Comparison of ENCODE assay signal across 8 mouse cellular contexts in genomic region chr2:26122171-26123078, GRCm38 (mm10). TPM values are rescaled to one million over a fixed set of nuclear protein-coding genes. Genes with fewer than 3 reads are reported as not detected.
DNase-seq lines count a peak whose midpoint lies in the region; ATAC-seq lines count a peak whose summit lies in the region.

No protein-coding gene starts in this region.

- H3K4me3 ChIP-seq in embryonic facial prominence, embryonic 13.5 days, result peak overlapping the region; percentile 80
- H3K4me3 ChIP-seq in heart, embryonic 11.5 days (ENCODE audit: low read depth, low read length), result peak overlapping the region; percentile 85
- H3K4me3 ChIP-seq in kidney, embryonic 14.5 days (ENCODE audit: low read length), result peak overlapping the region; percentile 74
- peak overlapping the region; percentile 70 for H3K4me3 ChIP-seq in lung, embryonic 16.5 days (ENCODE audit: low read length)

- no peaks in the 10 kb centered on the region for H3K9me3 ChIP-seq in embryonic facial prominence, embryonic 13.5 days
- no peaks in the 10 kb centered on the region for H3K9me3 ChIP-seq in heart, embryonic 11.5 days (replicated peaks; ENCODE audit: control insufficient read depth, low read length)
- no peaks in the 10 kb centered on the region for H3K9me3 ChIP-seq in kidney, embryonic 14.5 days (ENCODE audit: control insufficient read depth, low read length)
- no peaks in the 10 kb centered on the region for H3K9me3 ChIP-seq in lung, embryonic 16.5 days (ENCODE audit: control insufficient read depth, low read length)

- H3K4me1 ChIP-seq in embryonic facial prominence, embryonic 13.5 days, result peaks cover 35% of the 10 kb centered on the region
- peaks cover 19% of the 10 kb centered on the region for H3K4me1 ChIP-seq in heart, embryonic 11.5 days (ENCODE audit: control insufficient read depth, insufficient read depth, low read length)
- peaks cover 14% of the 10 kb centered on the region for H3K4me1 ChIP-seq in kidney, embryonic 14.5 days (ENCODE audit: control insufficient read depth, insufficient read depth, low read length)
- peaks cover 14% of the 10 kb centered on the region for H3K4me1 ChIP-seq in lung, embryonic 16.5 days (replicated peaks; ENCODE audit: control insufficient read depth, insufficient read depth, low read length)

- H3K9ac ChIP-seq in embryonic facial prominence, embryonic 13.5 days, result peak overlapping the region; percentile 84
- H3K9ac ChIP-seq in heart, embryonic 11.5 days (ENCODE audit: low read depth, low read length), result peak overlapping the region; percentile 77
- H3K9ac ChIP-seq in kidney, embryonic 14.5 days (ENCODE audit: low read depth, low read length), result peak overlapping the region; percentile 83
- H3K9ac ChIP-seq in lung, embryonic 16.5 days (ENCODE audit: low read length), result peak overlapping the region; percentile 75

- H3K27ac ChIP-seq in embryonic facial prominence, embryonic 13.5 days, result no peak overlapping the region
- H3K27ac ChIP-seq in heart, embryonic 11.5 days (ENCODE audit: low read depth, low read length), result no peak overlapping the region
- H3K27ac ChIP-seq in kidney, embryonic 14.5 days (ENCODE audit: low read depth, low read length), result no peak overlapping the region
- H3K27ac ChIP-seq in lung, embryonic 16.5 days (ENCODE audit: low read length), result no peak overlapping the region; the same call in 1 of the 2 replicates

- H3K27me3 ChIP-seq in embryonic facial prominence, embryonic 13.5 days, result peaks cover 45% of the 10 kb centered on the region
- H3K27me3 ChIP-seq in heart, embryonic 11.5 days (ENCODE audit: control insufficient read depth, insufficient read depth, low read length), result peaks cover 20% of the 10 kb centered on the region
- peaks cover 15% of the 10 kb centered on the region for H3K27me3 ChIP-seq in kidney, embryonic 14.5 days (ENCODE audit: control insufficient read depth, insufficient read depth, low read length)
- no peaks in the 10 kb centered on the region; the same call in 1 of the 2 replicates for H3K27me3 ChIP-seq in lung, embryonic 16.5 days (ENCODE audit: control insufficient read depth, insufficient read depth, low read depth, low read length)

- ATAC-seq in embryonic facial prominence, embryonic 13.5 days (ENCODE audit: insufficient number of reproducible peaks, insufficient read depth, low FRiP score, low TSS enrichment, low read depth), result peak; percentile 43; the same call in 1 of the 2 replicates
- peak; percentile 28; the same call in 1 of the 2 replicates for ATAC-seq in heart, embryonic 11.5 days (replicated peaks; ENCODE audit: insufficient number of reproducible peaks, low FRiP score, low TSS enrichment)
- ATAC-seq in kidney, embryonic 14.5 days (ENCODE audit: low FRiP score, low TSS enrichment), result peak; percentile 61
- ATAC-seq in lung, embryonic 16.5 days (ENCODE audit: low read depth), result peak; percentile 66

- H3K4me2 ChIP-seq in embryonic facial prominence, embryonic 13.5 days, result peak overlapping the region; percentile 99
- H3K4me2 ChIP-seq in heart, embryonic 11.5 days, result peak overlapping the region; percentile 99
- H3K4me2 ChIP-seq in kidney, embryonic 14.5 days (replicated peaks; ENCODE audit: low read depth, low read length), result peak overlapping the region; percentile 99
- peak overlapping the region; percentile 97 for H3K4me2 ChIP-seq in lung, embryonic 16.5 days (ENCODE audit: low read depth, low read length)

- peak; percentile 14 for DNase-seq in CD4-positive helper T cell, adult 2 months (ENCODE audit: low read depth, low spot score)
- peak; percentile 52 for DNase-seq in adrenal gland, adult 8-10 months
- DNase-seq in ovary, postnatal 14 days (ENCODE audit: low spot score), result peak; percentile 63
- no peak for DNase-seq in adipocyte (ENCODE audit: low spot score)

- under 1% methylated on average over 108 of the region's 109 CpGs for WGBS in embryonic facial prominence, embryonic 13.5 days
- under 1% methylated on average over 78 of the region's 109 CpGs for WGBS in heart, embryonic 11.5 days (ENCODE audit: insufficient replicate concordance)
- WGBS in kidney, embryonic 14.5 days, result under 1% methylated on average over 86 of the region's 109 CpGs
- WGBS in lung, embryonic 16.5 days, result under 1% methylated on average over 80 of the region's 109 CpGs

- no peaks in the 10 kb centered on the region for H3K36me3 ChIP-seq in embryonic facial prominence, embryonic 13.5 days
- H3K36me3 ChIP-seq in heart, embryonic 11.5 days (ENCODE audit: control insufficient read depth, insufficient read depth, low read length), result no peaks in the 10 kb centered on the region
- no peaks in the 10 kb centered on the region for H3K36me3 ChIP-seq in kidney, embryonic 14.5 days (ENCODE audit: control insufficient read depth, insufficient read depth, low read length)
- H3K36me3 ChIP-seq in lung, embryonic 16.5 days (ENCODE audit: control insufficient read depth, insufficient read depth, low read length), result no peaks in the 10 kb centered on the region

RNA-seq across cellular contexts. Expression of gene Nacc2, which starts 0.6 kb away (rescaled TPM):
- 10 to 100 TPM; 42.6 to 58.0 (median 46.9) TPM for total RNA-seq in adrenal gland, adult 8-10 months (2022)
- 4.4 and 6.7 TPM in 2 replicates for polyA plus RNA-seq in embryonic facial prominence, embryonic 13.5 days (2015; fragmentation: Nextera tagmentation; extraction: Ambion mirVana)
- polyA plus RNA-seq in heart, embryonic 11.5 days (2014; fragmentation: Nextera tagmentation; extraction: Ambion mirVana), result 3.4 and 7.1 TPM in 2 replicates
- 3.7 and 6.6 TPM in 2 replicates for polyA plus RNA-seq in kidney, embryonic 14.5 days (2014; fragmentation: Nextera tagmentation; extraction: Ambion mirVana)
- 9.2 and 10.9 TPM in 2 replicates for polyA plus RNA-seq in lung, embryonic 16.5 days (2015; fragmentation: Nextera tagmentation; extraction: Ambion mirVana)
